Mouse (Mus musculus) T-helper 2 cell (primary cell): ENCODE data around the gene Abhd16a.

Source experiments
- in situ Hi-C: fragments of 300-600 bp; cut with MboI, MseI; formaldehyde crosslinking; loops from one replicate; pipeline ENCODE4 v1.15.1; 2025; ENCODE audit warnings: high pct_unique_total_duplicates

Gene Abhd16a

GRCm38 (mm10) chr17:35085208-35085865 is 3.7 kb upstream of the Abhd16a start, which contains the start of gene Ly6g6f:
Ly6g6f (minus strand) TSS chr17:35085610.
- in situ Hi-C loops = no loop called here

DNA sequence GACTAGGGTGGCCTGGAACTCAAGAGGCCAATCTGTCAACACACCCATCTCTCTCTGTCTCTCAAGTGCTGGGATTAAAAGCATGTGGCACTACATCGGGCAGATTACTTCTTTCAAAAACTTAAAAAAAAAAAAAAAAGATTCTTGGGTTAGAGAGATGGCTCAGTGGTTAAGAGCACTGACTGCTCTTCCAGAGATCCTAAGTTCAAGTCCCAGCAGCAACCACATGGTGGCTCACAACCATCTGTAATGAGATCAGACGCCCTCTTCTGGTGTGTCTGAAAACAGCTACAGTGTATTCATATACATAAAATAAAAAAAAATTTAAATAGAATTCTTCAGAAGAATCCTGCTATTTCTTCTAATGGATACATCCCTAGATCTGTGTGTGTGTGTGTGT is 912 bp upstream of the Abhd16a start:
- in situ Hi-C loops = no loop called here

- in situ Hi-C loops = no loop called here
Observed at GRCm38 (mm10) chr17:35090166-35090932, 1.3 kb downstream of the Abhd16a start.

- in situ Hi-C loops = no loop called here
Observed at GRCm38 (mm10) chr17:35092403-35093198, 3.5 kb downstream of the Abhd16a start.

GRCm38 (mm10) chr17:35094475-35095365 is 5.7 kb downstream of the Abhd16a start:
- in situ Hi-C loops = no loop called here

DNA sequence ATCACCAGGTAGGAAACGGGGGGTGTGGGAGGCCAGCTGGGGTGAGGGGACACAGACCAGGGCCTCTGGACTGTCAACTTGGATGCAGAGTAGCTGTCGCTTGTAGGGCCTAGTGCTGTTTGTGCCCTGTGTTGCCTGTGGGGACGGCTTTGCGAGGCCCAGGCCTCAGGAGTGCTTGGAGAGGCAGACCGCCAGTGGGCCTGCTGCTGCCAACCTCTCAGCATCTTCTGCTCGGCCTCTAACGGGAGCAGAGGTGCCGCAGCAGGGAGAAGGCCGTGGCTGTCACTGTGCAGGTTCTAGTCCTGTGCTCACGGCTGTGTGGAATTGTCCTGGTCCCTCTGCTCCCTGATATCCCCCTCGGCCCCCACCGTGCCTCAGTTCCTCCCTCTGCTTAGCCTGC is 7.5 kb downstream of the Abhd16a start:
- in situ Hi-C loops = no loop called here

- in situ Hi-C loops = no loop called here
Observed at GRCm38 (mm10) chr17:35097164-35097655, 8.1 kb downstream of the Abhd16a start.

GRCm38 (mm10) chr17:35100196-35100765 is 11.2 kb downstream of the Abhd16a start:
- in situ Hi-C loops = loop anchor here (5.0 kb wide), 1 partner anchor 68 kb away; no protein-coding TSS in a partner anchor

GRCm38 (mm10) chr17:35101161-35101560 is 12.1 kb downstream of the Abhd16a start:
- in situ Hi-C loops = loop anchor here (5.0 kb wide), 1 partner anchor 69 kb away; no protein-coding TSS in a partner anchor

DNA sequence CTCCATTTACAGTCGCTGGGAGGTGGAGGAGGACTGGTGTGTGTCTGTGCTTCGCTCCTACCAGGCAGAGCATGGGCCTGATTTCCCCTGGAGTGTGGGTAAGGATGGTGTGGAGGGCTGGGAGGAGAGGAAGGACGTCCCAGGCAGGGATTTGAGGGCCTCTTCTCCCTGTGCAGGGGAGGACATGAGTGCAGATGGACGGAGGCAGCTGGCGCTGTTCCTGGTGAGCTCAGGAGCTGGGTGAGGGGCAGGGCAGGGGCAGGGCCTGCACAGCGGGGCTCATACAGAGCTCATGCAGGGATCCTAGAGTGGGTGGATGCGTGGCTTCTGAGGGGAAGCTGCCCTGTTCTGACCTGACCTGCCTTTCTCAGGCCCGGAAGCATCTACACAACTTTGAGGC is 13.2 kb downstream of the Abhd16a start:
- in situ Hi-C loops = loop anchor here (5.0 kb wide), 1 partner anchor 70 kb away; no protein-coding TSS in a partner anchor

DNA sequence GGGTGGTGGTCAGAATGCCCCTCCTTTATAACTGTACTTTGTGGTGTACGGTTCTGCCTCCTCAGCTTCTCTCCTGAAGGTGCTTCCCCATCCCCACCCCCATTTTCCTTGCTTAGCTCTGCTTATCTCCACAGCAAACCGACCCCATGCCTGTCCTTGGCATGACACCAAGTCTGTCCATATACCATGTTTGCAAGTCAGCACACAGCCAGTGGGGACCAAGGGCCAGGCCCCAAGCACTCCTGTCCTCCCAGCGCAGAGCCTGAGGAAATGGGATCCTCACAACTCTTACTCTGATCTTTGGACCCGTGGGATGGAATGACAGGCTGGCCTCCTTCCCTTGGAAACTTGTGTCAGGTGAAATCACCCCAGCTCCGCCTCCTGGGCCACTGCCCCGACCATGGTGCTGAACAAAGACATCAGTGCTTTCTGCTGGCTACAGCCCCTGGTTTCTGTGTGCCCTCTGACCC is 14.2 kb downstream of the Abhd16a start:
- in situ Hi-C loops = loop anchor here (5.0 kb wide), 1 partner anchor 71 kb away; no protein-coding TSS in a partner anchor

DNA sequence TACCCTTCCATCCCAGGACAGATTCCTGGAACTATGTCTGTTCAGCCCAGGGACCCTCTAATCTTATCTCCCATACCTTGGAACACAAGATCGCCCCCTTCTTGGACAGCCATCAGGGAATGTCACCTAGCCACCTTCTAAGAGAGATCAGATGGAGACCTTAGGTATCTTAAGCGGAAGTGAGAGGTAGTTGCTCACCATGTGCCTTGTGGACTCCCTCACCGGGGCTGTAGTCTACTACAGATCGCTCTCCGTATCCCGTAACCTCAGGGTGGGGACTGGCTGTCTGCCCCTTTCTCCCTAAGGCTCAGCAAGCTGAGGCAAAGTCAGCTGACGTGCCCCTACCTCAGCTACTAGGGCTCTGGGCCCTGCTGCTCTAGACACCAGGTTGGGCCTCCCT is 15.0 kb downstream of the Abhd16a start:
- in situ Hi-C loops = loop anchor here (5.0 kb wide), 1 partner anchor 72 kb away; no protein-coding TSS in a partner anchor

- in situ Hi-C loops = loop anchor here (5.0 kb wide), 1 partner anchor 72 kb away; no protein-coding TSS in a partner anchor
Observed at GRCm38 (mm10) chr17:35104754-35105153, 15.7 kb downstream of the Abhd16a start.

DNA sequence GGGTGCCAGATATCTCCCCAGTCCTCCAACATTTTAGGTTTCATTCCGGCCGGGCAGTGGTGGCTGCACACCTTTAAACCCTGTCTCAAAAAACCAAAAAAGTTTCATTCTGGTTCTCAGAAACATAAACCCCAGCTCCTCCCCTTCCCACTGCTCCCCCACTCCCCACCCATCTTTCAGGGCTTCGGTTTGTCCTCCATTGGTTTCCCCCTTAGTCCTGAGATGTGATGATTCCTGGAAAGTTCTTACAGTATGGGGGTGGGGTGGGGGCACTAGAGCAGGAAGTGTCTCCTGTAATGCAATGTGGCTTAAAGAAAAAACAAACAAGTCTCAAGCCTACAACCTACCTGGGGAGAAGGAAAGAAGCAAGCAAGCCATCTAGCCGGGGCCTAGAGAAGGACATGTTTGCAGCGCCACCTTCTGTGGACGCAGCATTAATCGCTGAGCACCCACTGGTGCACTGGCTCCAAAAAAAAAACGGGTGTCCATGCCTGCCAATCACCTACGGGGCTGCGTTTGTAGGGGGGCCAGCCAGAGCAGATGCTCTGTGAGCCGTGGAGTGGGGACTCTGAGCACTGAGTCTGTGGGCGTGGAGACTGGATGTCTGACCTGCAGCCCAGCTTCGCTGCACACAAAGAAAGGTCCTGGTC is 16.8 kb downstream of the Abhd16a start:
- in situ Hi-C loops = no loop called here

GRCm38 (mm10) chr17:35106522-35106921 is 17.5 kb downstream of the Abhd16a start:
- in situ Hi-C loops = no loop called here

DNA sequence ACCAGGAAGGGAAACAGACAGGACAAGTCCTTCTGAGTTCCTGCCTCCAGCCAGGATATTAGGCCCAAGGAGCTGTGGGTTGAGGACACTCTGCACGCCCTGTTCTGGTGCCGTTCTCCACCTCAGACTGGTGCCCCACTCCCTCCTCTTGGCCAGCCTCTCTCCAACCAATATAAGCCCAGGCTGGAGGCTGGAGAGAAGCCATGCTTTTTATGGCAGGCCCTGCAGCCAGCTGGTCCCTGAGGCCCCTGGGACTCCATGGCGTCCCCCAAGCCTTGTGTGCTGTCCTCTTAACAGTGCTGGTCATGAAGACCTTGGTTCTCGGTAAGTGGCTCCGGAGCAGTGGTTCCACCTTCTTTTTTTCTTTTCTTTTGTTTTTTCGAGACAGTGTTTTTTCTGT is 19.0 kb downstream of the Abhd16a start, which contains the start of gene Ly6g5c:
Ly6g5c (plus strand) TSS at position 183 of the 400 bp plus-strand sequence.
- in situ Hi-C loops = no loop called here

DNA sequence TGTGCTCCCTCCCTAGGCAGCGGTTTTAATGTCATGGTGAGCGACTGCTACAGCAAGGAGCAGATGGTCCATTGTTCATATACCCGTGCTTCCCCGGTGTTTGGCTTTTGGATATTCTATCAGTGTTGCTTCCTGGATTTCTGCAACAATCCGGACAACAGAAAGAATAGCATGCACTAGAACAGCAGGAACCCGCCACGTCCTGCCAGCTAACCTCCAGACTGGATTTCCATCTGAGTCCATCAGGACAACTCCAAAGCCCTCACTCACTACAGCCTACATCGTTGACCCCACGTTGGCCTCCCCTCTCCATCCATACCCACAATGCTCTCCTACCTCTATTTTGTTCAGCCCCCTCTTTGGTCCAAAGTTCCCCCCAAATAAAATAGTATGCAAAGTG is 22.7 kb downstream of the Abhd16a start:
- in situ Hi-C loops = loop anchor here (10.0 kb wide), 1 partner anchor 107 kb away; the partner anchor contains the start of gene Vars

GRCm38 (mm10) chr17:35115046-35116019 is 26.3 kb downstream of the Abhd16a start, which contains the start of gene Ly6g5b:
Ly6g5b (minus strand) TSS chr17:35115428.
- in situ Hi-C loops = loop anchor here (10.0 kb wide), 1 partner anchor 111 kb away; the partner anchor contains the start of gene Vars
